Mouse (Mus musculus) gastrocnemius, adult 2 months (tissue): ENCODE results near the gene St3gal3. TPM values are rescaled to one million over a fixed set of nuclear protein-coding genes. Genes with fewer than 3 reads are reported as not detected.

Experiments
- DNase-seq: peaks from one replicate; pipeline ENCODE4 v3.0.0; 2022
- H3K27ac ChIP-seq: fragments of 200-600 bp; 2 replicates; pipeline ENCODE4 v1.8.1; 2022; ENCODE audit warnings: mild to moderate bottlenecking
- H3K4me3 ChIP-seq: fragments of 200-600 bp; 2 replicates; pipeline ENCODE4 v1.8.1; 2022; ENCODE audit warnings: mild to moderate bottlenecking, moderate library complexity
- CTCF ChIP-seq: fragments of 200-600 bp; IDR thresholded peaks from 2 replicates; pipeline ENCODE4 v1.8.1; 2022; ENCODE audit warnings: antibody characterized with exemption, mild to moderate bottlenecking, moderate library complexity
- intact Hi-C: fragments of 180-260 bp; cut with DNase I; formaldehyde crosslinking; loops from one replicate; pipeline ENCODE4 v1.15.1; 2025
- total RNA-seq, 2 experiments: library from RNA; stranded (reverse); gene quantifications; 2 replicates each; pipeline ENCODE4 v1.2.3; 2021

The St3gal3 gene
- total RNA-seq, 2 experiments from 2014 or later, result 73.4 to 75.0 TPM

DNA sequence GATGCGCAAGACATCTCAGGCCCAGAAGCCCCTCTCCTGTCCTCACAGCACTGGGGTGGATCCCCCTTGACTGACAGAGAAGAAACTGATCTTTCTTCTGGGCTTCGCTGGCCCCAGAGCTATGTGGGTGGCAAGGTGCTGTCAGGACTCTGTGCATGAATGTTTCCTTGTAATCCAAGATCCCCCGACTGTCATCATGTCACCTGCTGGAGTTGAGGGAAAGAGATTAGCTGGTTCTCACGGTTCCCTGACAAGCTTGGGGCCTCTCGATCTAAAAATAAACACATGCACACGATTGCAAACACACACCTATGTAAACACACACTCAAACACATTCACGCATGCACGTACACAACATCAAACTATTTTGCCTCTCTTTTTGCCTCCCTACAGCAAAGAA is 54.2 kb downstream of the St3gal3 start:
- no peak for DNase-seq
- no peak overlapping the region for H3K4me3 ChIP-seq
- peak overlapping the region; percentile 62 for H3K27ac ChIP-seq
- no peak for TF ChIP-seq CTCF
- intact Hi-C loops, result loop anchor here (10.0 kb wide), 1 partner anchor 376 kb away; no protein-coding TSS in a partner anchor

DNA sequence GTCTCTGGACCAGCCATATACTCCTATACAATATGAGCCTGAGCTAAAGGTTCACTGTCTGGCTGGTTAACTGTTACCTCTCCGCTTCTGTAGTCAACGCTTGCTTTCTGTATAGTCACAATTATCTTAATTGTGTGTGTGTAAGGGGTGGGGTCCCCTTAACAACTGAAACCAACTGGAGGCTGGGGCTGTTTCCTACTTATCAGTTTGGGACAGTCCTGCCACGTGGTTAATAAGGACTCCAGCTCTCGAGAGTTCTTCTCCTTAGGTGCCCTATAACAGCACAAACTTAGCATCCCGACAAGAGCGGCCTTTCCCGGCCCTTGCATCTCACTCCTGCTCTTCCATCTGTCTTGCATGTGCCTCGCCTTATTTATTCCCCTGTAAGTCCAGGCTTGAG is 55.5 kb downstream of the St3gal3 start:
- DNase-seq, result no peak
- intact Hi-C loops, result loop anchor here (5.0 kb wide), 1 partner anchor 37 kb away; no protein-coding TSS in a partner anchor
- no peak for TF ChIP-seq CTCF
- H3K4me3 ChIP-seq, result no peak overlapping the region
- no peak overlapping the region for H3K27ac ChIP-seq

DNA sequence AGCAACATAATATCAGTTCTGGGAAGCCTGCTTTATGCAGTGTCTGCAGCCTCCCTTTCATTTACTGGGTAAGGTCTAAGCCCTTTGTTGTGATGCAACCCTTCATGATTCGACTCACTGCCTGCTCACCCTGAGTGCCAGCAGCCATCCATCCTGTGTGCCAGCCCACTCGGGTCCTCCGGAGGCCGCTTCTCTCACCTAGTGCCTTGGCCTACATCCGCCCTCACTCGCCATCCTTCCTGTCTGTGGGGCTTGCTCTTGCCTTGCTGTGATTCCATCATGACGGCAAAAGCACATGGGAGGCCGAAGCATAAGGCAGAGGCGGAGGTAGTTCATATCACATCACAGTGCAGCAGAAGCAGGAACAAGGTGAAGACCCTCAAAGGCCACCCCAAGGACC is 56.1 kb downstream of the St3gal3 start:
- no peak for TF ChIP-seq CTCF
- Histone ChIP-seq H3K4me3 (no peak overlapping the region), H3K27ac (no peak overlapping the region)
- intact Hi-C loops, result loop anchor here (5.0 kb wide), 1 partner anchor 36 kb away; no protein-coding TSS in a partner anchor
- no peak for DNase-seq

DNA sequence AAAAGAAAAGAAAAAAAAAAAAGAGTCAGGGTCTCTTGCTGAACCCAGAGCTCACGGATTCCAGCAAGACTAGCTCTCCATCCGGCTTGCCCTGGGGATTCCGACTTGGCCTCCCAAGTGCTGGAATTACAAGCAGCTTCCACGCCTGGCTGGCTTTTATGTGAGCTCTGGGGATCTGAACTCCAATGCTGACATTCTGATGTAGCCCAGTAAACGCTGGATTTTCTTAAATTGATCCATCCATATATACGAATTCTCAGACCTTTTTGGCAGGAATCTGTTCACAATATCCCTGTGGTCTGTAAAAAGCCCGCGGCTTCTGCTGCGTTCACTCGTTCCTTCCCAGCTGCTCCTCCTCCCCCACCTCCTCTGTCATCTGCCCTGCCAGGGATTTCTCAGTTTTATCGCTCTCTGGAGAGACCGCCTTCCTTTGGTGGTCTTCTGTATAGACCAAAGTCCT is 57.4 kb downstream of the St3gal3 start:
- Histone ChIP-seq H3K27ac (peak overlapping the region; percentile 5), H3K4me3 (no peak overlapping the region)
- TF ChIP-seq CTCF, result no peak
- intact Hi-C loops, result loop anchor here (5.0 kb wide), 1 partner anchor 35 kb away; no protein-coding TSS in a partner anchor
- no peak for DNase-seq

DNA sequence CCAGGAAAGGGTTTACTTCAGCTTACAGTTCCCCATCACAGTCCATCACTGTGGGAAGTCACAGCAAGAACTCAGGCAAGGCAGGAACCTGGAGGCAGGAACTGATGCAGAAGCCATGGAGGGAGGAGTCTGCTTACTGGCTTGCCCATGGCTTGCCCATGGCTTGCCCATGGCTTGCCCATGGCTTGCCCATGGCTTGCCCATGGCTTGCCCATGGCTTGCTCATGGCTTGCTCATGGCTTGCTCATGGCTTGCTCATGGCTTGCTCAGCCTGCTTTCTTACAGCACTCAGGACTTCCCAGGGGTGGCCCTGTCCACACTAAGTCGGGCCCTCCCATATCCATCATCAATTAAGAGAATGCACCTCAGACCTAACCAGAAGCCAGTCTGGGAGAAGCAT is 58.1 kb downstream of the St3gal3 start:
- no peak for DNase-seq
- intact Hi-C loops, result loop anchor here (5.0 kb wide), 1 partner anchor 34 kb away; no protein-coding TSS in a partner anchor
- TF ChIP-seq CTCF, result no peak
- no peak overlapping the region for H3K27ac ChIP-seq
- H3K4me3 ChIP-seq, result no peak overlapping the region

DNA sequence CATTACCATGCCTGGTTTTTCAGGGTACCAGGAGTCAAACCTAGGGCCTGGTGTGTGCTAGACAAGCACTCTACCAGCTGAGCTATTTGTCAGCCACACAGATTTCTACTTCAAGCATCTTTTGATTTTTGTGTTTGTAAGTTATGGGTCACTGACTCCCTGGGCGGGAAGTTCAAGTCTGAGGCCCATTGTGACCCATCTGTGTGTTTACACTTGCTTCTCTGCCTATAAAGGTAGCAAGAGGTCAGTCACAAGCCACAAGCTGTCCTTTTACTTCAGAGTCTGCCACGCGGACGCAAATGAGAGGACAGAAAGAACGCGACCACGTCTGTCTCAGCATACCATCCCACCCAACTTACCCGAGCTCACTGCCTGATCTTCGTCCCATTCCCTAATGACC is 59.4 kb downstream of the St3gal3 start:
- no peak overlapping the region for H3K27ac ChIP-seq
- no peak for DNase-seq
- TF ChIP-seq CTCF, result no peak
- H3K4me3 ChIP-seq, result no peak overlapping the region
- intact Hi-C loops, result loop anchor here (5.0 kb wide), 1 partner anchor 33 kb away; no protein-coding TSS in a partner anchor

DNA sequence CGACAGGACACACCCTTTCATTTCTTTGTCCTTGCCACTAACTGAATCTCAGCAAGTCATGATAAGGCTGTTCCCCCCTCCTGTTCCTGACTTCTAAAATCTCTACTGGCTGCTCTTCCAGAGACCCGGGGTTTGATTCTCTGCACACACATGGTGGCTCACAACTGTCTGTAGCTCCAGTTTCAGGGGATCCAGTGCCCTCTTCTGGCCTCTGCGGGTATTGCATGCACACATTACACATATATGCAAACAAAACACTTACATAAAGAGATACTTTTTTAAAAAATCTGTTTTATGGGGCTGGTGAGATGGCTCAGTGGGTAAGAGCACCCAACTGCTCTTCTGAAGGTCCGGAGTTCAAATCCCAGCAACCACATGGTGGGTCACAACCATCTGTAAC is 60.5 kb downstream of the St3gal3 start:
- DNase-seq, result no peak
- intact Hi-C loops, result no loop called here
- Histone ChIP-seq H3K4me3 (no peak overlapping the region), H3K27ac (no peak overlapping the region)
- peak; percentile 51 for TF ChIP-seq CTCF

DNA sequence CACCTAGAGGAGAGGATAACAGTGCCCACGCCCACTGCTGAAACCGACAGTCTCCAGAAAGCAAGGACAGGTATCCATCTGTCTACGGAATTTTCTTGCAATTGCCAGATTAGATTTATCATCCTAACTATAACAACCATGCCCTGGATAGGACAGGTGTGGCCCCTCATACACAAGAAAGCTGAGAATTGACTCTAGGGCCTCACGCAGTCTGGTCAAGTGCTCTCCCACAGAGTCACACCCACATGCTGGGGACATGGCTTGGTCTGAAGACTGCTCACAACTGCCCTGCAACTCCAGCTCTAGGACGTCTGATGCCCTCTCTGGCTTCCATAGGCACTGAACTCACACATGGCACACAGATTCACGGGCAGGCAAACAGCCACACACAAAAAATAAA is 61.6 kb downstream of the St3gal3 start:
- DNase-seq, result no peak
- H3K27ac ChIP-seq, result no peak overlapping the region
- H3K4me3 ChIP-seq, result no peak overlapping the region
- no peak for TF ChIP-seq CTCF
- intact Hi-C loops, result no loop called here

DNA sequence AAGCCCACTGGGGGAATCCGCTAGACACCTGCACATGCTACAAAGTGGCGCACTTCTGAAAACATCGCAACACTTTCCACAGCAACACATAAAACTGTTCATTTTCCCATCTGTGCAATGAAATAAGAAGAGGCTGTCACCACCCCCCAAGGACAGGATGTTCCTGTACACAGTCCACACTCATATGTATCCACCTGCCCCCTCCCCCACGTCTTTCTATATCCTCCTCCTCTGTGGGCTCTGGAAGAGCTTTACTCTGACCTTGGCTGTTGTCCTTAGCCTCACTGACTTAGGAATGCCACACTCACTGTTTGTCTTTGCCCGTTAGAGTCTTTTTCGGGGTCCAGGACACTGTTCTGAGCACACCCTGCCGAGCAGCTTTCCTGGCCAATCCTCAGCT is 62.8 kb downstream of the St3gal3 start:
- TF ChIP-seq CTCF, result no peak
- intact Hi-C loops, result no loop called here
- Histone ChIP-seq H3K4me3 (no peak overlapping the region), H3K27ac (no peak overlapping the region)
- no peak for DNase-seq

DNA sequence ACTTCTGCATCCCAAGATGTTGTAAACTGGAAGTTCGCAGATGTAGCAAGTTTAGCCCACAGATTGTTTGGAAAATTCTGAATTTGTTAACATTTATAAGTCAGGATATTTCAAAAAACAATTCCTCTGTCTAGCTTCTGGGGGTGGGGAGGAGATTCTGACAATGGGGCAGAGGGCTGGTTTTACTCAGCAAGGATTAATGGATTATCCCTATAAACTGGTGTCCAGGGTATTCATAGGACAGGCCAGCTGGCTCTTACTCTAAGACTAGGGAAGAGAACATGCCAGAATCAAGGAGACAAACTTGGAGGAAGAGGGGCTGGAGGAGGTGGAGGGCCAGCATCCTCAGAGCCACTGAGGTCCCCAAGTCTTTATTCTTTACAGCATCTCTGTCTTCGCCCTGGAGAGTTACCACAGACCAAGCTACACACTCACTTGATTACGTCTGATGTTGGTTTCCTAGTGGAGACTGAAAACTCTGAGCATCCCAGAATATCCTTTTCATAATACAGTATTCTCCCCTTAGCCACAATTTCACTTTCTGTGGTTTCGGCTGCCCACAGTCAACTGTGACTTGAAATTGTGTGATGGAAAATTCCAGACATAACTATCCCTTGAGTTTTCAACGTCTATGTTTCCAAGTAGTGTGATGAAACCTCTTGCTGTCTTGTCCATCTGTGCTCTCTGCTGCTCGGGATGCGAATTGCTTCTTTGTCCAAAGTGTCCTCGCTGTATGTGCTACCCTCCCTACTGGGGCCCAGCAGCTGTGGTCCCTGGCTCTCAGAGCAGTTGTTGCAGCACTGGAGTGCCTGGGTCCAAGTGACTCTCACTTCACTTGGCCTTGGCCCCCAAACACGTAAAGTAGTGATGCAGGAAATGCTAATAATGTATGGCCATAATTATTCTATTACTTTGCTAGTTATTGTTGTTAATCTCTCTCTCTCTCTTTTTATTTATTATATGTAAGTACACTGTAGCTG is 64.2 kb downstream of the St3gal3 start:
- TF ChIP-seq CTCF, result peak; percentile 15; the same call in 1 of the 2 replicates
- Histone ChIP-seq H3K4me3 (no peak overlapping the region), H3K27ac (peak overlapping the region; percentile 65)
- intact Hi-C loops, result no loop called here
- no peak for DNase-seq

DNA sequence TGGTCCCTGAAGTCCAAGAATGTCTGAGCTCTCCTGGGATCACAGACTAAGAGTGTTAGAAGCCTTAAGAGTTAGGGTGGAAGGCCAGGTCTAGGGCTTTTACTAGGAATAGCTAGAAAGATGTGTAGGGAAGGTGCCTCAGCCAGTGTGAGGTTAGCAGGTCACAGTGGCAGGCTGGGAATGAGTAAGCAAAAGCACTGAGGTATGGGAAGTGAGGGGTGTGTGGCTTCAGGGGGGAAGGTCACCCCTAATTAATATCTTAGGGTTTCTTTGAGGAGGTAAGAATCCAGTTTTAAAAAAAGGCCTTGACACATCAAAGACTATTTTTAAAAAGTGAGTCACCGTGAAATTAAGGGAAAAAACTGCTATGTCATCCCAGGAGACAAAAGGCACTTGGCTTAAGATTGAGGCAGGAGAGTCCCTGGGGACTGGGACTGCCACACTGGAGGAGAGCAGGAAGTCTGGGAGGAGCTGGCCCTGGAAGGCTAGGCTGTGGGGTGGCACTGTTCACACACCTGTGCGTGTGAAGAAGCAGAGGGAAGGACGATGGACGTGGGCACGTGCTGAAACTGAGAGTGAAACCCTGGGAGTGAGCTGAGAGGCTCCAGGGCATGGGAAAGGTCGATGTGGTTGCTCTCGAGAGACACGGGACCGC is 72.8 kb downstream of the St3gal3 start:
- no peak for DNase-seq
- Histone ChIP-seq H3K27ac (peak overlapping the region; percentile 63), H3K4me3 (no peak overlapping the region)
- TF ChIP-seq CTCF, result no peak
- intact Hi-C loops, result no loop called here

DNA sequence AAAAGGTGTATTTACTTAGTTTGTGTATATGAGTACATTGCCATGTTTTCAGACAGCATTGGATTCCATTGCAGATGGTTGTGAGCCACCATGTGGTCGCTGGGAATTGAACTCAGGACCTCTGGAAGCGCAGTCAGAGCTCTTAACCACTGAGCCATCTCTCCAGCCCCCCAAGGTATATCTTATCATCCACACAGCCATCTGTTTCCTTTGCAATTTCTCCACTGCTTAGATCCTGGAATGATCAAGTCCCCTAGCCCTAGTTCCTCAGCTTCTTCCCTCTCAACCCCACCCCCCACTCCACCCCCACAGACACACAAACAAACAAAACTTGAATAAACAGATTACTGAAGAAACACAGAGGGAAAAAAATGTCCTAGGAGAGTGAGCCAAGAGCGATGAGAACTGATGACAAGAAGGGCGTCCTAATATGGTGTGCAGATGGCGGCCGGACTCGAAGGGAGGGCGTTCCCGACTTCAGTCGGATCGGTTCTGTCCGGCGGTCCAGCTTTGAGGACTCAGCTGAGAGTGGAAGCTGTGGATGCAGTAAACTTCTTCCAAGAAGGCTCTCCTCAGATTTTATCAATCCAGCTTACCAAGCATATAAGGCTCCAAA is 73.7 kb downstream of the St3gal3 start:
- Histone ChIP-seq H3K27ac (peak overlapping the region; percentile 63), H3K4me3 (no peak overlapping the region)
- TF ChIP-seq CTCF, result no peak
- DNase-seq, result peak; percentile 63
- intact Hi-C loops, result no loop called here
